Mouse (Mus musculus): ENCODE data around the gene Itgb2. TPM values are rescaled to one million over a fixed set of nuclear protein-coding genes. Genes with fewer than 3 reads are reported as not detected.

Gene Itgb2
- polyA plus RNA-seq, 1 experiment from 2014 or later, result 1.3 TPM

- no peaks in the 10 kb centered on the region for H3K4me1 ChIP-seq (replicated peaks; ENCODE audit: control insufficient read depth, insufficient read depth)
- no peak overlapping the region for H3K9ac ChIP-seq (ENCODE audit: low read length)
- TF ChIP-seq CTCF (IDR thresholded peaks at IDR 0.05; ENCODE audit: low read depth) (no peak), EP300 (optimal IDR thresholded peaks at IDR 0.05) (no peak)
- H3K4me2 ChIP-seq (replicated peaks; ENCODE audit: low read depth), result no peak overlapping the region
- no peak overlapping the region for H3K27ac ChIP-seq (replicated peaks)
- 84% methylated on average over 5 of the region's 5 CpGs for WGBS
- ATAC-seq (ENCODE audit: low FRiP score, low TSS enrichment) (no peak), DNase-seq (ENCODE audit: low spot score) (no peak)
- H3K36me3 ChIP-seq (ENCODE audit: control insufficient read depth, insufficient read depth, low read length), result peaks cover 13% of the 10 kb centered on the region
- H3K27me3 ChIP-seq (ENCODE audit: control insufficient read depth, insufficient read depth, low read length), result no peaks in the 10 kb centered on the region
- no peaks in the 10 kb centered on the region for H3K9me3 ChIP-seq (ENCODE audit: control insufficient read depth, low read length)
- H3K4me3 ChIP-seq (ENCODE audit: low read depth, low read length), result no peak overlapping the region
These were observed 23.5 kb upstream of the Itgb2 start for GRCm38 (mm10) chr10:77506526-77506925.

- TF ChIP-seq CTCF (IDR thresholded peaks at IDR 0.05; ENCODE audit: low read depth) (no peak), EP300 (optimal IDR thresholded peaks at IDR 0.05) (no peak)
- DNase-seq (ENCODE audit: low spot score), result no peak
- ATAC-seq (ENCODE audit: low FRiP score, low TSS enrichment), result no peak
- Histone ChIP-seq H3K4me3 (ENCODE audit: low read depth, low read length) (no peak overlapping the region), H3K4me2 (replicated peaks; ENCODE audit: low read depth) (no peak overlapping the region), H3K9me3 (ENCODE audit: control insufficient read depth, low read length) (no peaks in the 10 kb centered on the region), H3K27me3 (ENCODE audit: control insufficient read depth, insufficient read depth, low read length) (no peaks in the 10 kb centered on the region), H3K36me3 (ENCODE audit: control insufficient read depth, insufficient read depth, low read length) (peaks cover 16% of the 10 kb centered on the region), H3K27ac (replicated peaks) (no peak overlapping the region), H3K9ac (ENCODE audit: low read length) (no peak overlapping the region), H3K4me1 (replicated peaks; ENCODE audit: control insufficient read depth, insufficient read depth) (no peaks in the 10 kb centered on the region)
- 83% methylated on average over 13 of the region's 13 CpGs for WGBS
These were observed 23.0 kb upstream of the Itgb2 start for GRCm38 (mm10) chr10:77506961-77507577.

GRCm38 (mm10) chr10:77507779-77508178, 22.3 kb upstream of the Itgb2 start:
- TF ChIP-seq EP300 (optimal IDR thresholded peaks at IDR 0.05), result no peak
- TF ChIP-seq CTCF (IDR thresholded peaks at IDR 0.05; ENCODE audit: low read depth), result no peak
- Histone ChIP-seq H3K9me3 (ENCODE audit: control insufficient read depth, low read length) (no peaks in the 10 kb centered on the region), H3K4me1 (replicated peaks; ENCODE audit: control insufficient read depth, insufficient read depth) (no peaks in the 10 kb centered on the region), H3K36me3 (ENCODE audit: control insufficient read depth, insufficient read depth, low read length) (peaks cover 17% of the 10 kb centered on the region), H3K27me3 (ENCODE audit: control insufficient read depth, insufficient read depth, low read length) (no peaks in the 10 kb centered on the region), H3K4me2 (replicated peaks; ENCODE audit: low read depth) (no peak overlapping the region), H3K27ac (replicated peaks) (no peak overlapping the region), H3K4me3 (ENCODE audit: low read depth, low read length) (no peak overlapping the region), H3K9ac (ENCODE audit: low read length) (no peak overlapping the region)
- DNase-seq (ENCODE audit: low spot score), result no peak
- no peak for ATAC-seq (ENCODE audit: low FRiP score, low TSS enrichment)
- WGBS, result 97% methylated on average over 4 of the region's 4 CpGs

GRCm38 (mm10) chr10:77508744-77509143, 21.3 kb upstream of the Itgb2 start:
- peak overlapping the region; percentile 31; the same call in 1 of the 2 replicates for H3K27ac ChIP-seq (replicated peaks)
- H3K4me2 ChIP-seq (replicated peaks; ENCODE audit: low read depth), result no peak overlapping the region
- no peak overlapping the region for H3K4me3 ChIP-seq (ENCODE audit: low read depth, low read length)
- no peaks in the 10 kb centered on the region for H3K27me3 ChIP-seq (ENCODE audit: control insufficient read depth, insufficient read depth, low read length)
- no peaks in the 10 kb centered on the region for H3K4me1 ChIP-seq (replicated peaks; ENCODE audit: control insufficient read depth, insufficient read depth)
- TF ChIP-seq EP300 (optimal IDR thresholded peaks at IDR 0.05) (no peak), CTCF (IDR thresholded peaks at IDR 0.05; ENCODE audit: low read depth) (no peak)
- no peaks in the 10 kb centered on the region for H3K9me3 ChIP-seq (ENCODE audit: control insufficient read depth, low read length)
- 91% methylated on average over 3 of the region's 3 CpGs for WGBS
- no peak overlapping the region for H3K9ac ChIP-seq (ENCODE audit: low read length)
- ATAC-seq (ENCODE audit: low FRiP score, low TSS enrichment), result no peak
- DNase-seq (ENCODE audit: low spot score), result no peak
- peaks cover 17% of the 10 kb centered on the region for H3K36me3 ChIP-seq (ENCODE audit: control insufficient read depth, insufficient read depth, low read length)

- peak overlapping the region; percentile 59 for H3K27ac ChIP-seq (replicated peaks)
- no peak overlapping the region for H3K4me2 ChIP-seq (replicated peaks; ENCODE audit: low read depth)
- H3K36me3 ChIP-seq (ENCODE audit: control insufficient read depth, insufficient read depth, low read length), result peaks cover 17% of the 10 kb centered on the region
- H3K27me3 ChIP-seq (ENCODE audit: control insufficient read depth, insufficient read depth, low read length), result no peaks in the 10 kb centered on the region
- H3K9me3 ChIP-seq (ENCODE audit: control insufficient read depth, low read length), result no peaks in the 10 kb centered on the region
- ATAC-seq (ENCODE audit: low FRiP score, low TSS enrichment) (peak; percentile 78), DNase-seq (ENCODE audit: low spot score) (peak; percentile 84)
- no peaks in the 10 kb centered on the region for H3K4me1 ChIP-seq (replicated peaks; ENCODE audit: control insufficient read depth, insufficient read depth)
- TF ChIP-seq CTCF (IDR thresholded peaks at IDR 0.05; ENCODE audit: low read depth), result peak; percentile 98
- no peak for TF ChIP-seq EP300 (optimal IDR thresholded peaks at IDR 0.05)
- no peak overlapping the region for H3K4me3 ChIP-seq (ENCODE audit: low read depth, low read length)
- peak overlapping the region; percentile 18; the same call in 1 of the 2 replicates for H3K9ac ChIP-seq (ENCODE audit: low read length)
- WGBS, result 36% methylated on average over 12 of the region's 12 CpGs
These were observed 20.5 kb upstream of the Itgb2 start for GRCm38 (mm10) chr10:77509403-77510187.
